Mouse (Mus musculus) hindbrain, embryonic 16.5 days (tissue): ENCODE measurements around the gene Mpzl1. TPM values are rescaled to one million over a fixed set of nuclear protein-coding genes. Genes with fewer than 3 reads are reported as not detected.
A peak's percentile ranks its signal among the peaks of the same experiment; 100 is the strongest.

ENCODE experiments used
- ATAC-seq: fragments of 200-750 bp; cut with Nextera tagmentation; 2 replicates; pipeline ENCODE4 v1.8.0; 2017; ENCODE audit warnings: moderate TSS enrichment, moderate library complexity
- H3K27ac ChIP-seq: fragments of 300-500 bp; sonication (generic); 2 replicates; pipeline ENCODE4 v1.5.1; 2014; ENCODE audit warnings: low read depth, mild to moderate bottlenecking, control low read depth, low read length, moderate library complexity
- H3K27me3 ChIP-seq: fragments of 300-500 bp; sonication (generic); replicated peaks from 2 replicates; pipeline ENCODE4 v1.6.1; 2014; ENCODE audit warnings: low read length; ENCODE audit not compliant: control insufficient read depth, insufficient read depth
- H3K36me3 ChIP-seq: fragments of 300-500 bp; sonication (generic); 2 replicates; pipeline ENCODE4 v1.6.1; 2014; ENCODE audit warnings: mild to moderate bottlenecking, low read length, moderate library complexity, mixed read lengths; ENCODE audit not compliant: control insufficient read depth, insufficient read depth
- H3K4me1 ChIP-seq: fragments of 300-500 bp; sonication (generic); 2 replicates; pipeline ENCODE4 v1.6.1; 2014; ENCODE audit warnings: low read depth, low read length; ENCODE audit not compliant: control insufficient read depth, insufficient read depth
- H3K4me2 ChIP-seq: fragments of 300-500 bp; sonication (generic); 2 replicates; pipeline ENCODE4 v1.6.1; 2014; ENCODE audit warnings: mild to moderate bottlenecking, low read length, control low read depth, moderate library complexity
- H3K4me3 ChIP-seq: fragments of 300-500 bp; sonication (generic); 2 replicates; pipeline ENCODE4 v1.5.1; 2014; ENCODE audit warnings: mild to moderate bottlenecking, low read length, control low read depth, moderate library complexity
- H3K9ac ChIP-seq: fragments of 300-500 bp; sonication (generic); 2 replicates; pipeline ENCODE4 v1.6.1; 2014; ENCODE audit warnings: low read depth, mild to moderate bottlenecking, control low read depth, low read length, moderate library complexity
- H3K9me3 ChIP-seq: fragments of 300-500 bp; sonication (generic); 2 replicates; pipeline ENCODE4 v1.6.1; 2014; ENCODE audit warnings: mild to moderate bottlenecking, low read length, moderate library complexity; ENCODE audit not compliant: control insufficient read depth
- WGBS: fragments of 180-500 bp; shearing (Covaris S2); extraction: QIAGEN DNeasy Blood & Tissue Kit; methylation state at CpG from one replicate; pipeline ENCODE4 v1.1.7; 2014; 5-methylcytosine and 5-hydroxymethylcytosine counted together
- polyA plus RNA-seq: library from polyadenylated mRNA; unstranded; fragments of >200 nt; fragmentation: Nextera tagmentation; extraction: Ambion mirVana; gene quantifications from 2 replicates; pipeline ENCODE4 v1.2.1, GENCODE M21; 2015

The Mpzl1 gene
- polyA plus RNA-seq, 1 experiment from 2014 or later = 169 TPM

DNA sequence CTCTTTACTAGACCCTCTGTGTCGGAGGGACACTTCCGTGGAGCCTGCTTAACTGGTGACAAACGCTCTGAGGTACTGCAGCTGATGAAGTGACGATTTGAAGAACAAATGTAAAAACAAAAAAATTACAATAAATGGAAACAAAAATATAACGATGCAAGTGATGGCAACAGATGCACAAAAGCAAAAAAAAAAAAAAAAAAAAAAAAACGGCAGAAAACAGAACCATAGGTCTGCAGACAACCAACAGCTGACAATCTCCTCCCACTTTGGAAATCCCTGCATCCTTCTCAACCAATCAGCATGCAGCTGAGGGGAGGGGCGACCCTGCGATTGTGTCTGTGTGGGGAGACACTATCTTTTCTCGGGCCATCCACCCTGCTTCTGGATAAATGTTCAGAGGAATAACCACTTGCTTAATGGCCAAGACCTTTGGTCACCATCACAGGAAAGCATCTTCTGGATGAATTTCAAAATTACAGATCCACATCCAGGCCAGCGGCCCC is 32.5 kb downstream of the Mpzl1 start:
- Histone ChIP-seq H3K4me3 (no peak overlapping the region), H3K4me2 (no peak overlapping the region), H3K36me3 (peaks cover 11% of the 10 kb centered on the region; the same call in 1 of the 2 replicates), H3K27ac (no peak overlapping the region), H3K4me1 (no peaks in the 10 kb centered on the region), H3K9me3 (no peaks in the 10 kb centered on the region), H3K27me3 (no peaks in the 10 kb centered on the region), H3K9ac (no peak overlapping the region)
- no peak for ATAC-seq
- WGBS = 86% methylated on average over 9 of the region's 10 CpGs

DNA sequence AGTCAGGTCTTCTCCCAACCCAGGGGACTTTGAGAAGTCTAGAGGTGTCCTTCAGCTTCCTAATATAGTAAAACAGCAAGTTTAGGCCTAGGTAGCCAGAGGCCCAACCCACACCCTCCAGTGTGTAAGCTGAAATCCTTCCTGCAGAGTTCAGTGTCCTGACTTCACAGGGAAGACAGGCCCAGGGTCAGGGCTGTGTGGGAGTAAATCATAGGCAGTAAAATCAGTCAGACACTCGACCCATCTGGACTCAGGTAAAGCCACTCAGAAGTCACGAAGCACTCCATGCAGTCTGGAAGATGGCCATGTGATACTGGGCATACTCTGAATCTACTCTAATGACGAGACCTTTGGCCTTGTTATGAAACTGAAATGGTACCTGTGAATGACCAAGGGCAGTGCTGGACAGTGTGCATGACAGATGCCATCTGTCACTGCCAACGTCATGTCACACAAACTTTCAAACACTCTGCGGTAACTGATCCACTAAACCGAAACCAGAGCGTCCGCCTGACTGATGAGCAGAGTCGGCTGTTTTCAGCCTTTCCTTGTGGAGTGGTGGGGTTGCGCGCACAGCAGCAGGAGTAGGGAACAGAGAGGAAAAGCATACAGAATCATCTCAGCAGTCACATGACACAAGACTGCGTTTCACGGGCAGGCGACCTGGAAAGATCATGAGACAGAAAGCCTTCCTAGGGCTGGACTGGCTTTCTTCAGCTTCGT is 39.5 kb downstream of the Mpzl1 start:
- Histone ChIP-seq H3K27me3 (no peaks in the 10 kb centered on the region), H3K4me3 (no peak overlapping the region), H3K9me3 (no peaks in the 10 kb centered on the region), H3K9ac (no peak overlapping the region), H3K4me1 (no peaks in the 10 kb centered on the region), H3K4me2 (no peak overlapping the region), H3K27ac (no peak overlapping the region), H3K36me3 (peaks cover 17% of the 10 kb centered on the region)
- ATAC-seq = no peak; the same call in 1 of the 2 replicates
- WGBS = 91% methylated on average over 15 of the region's 15 CpGs

DNA sequence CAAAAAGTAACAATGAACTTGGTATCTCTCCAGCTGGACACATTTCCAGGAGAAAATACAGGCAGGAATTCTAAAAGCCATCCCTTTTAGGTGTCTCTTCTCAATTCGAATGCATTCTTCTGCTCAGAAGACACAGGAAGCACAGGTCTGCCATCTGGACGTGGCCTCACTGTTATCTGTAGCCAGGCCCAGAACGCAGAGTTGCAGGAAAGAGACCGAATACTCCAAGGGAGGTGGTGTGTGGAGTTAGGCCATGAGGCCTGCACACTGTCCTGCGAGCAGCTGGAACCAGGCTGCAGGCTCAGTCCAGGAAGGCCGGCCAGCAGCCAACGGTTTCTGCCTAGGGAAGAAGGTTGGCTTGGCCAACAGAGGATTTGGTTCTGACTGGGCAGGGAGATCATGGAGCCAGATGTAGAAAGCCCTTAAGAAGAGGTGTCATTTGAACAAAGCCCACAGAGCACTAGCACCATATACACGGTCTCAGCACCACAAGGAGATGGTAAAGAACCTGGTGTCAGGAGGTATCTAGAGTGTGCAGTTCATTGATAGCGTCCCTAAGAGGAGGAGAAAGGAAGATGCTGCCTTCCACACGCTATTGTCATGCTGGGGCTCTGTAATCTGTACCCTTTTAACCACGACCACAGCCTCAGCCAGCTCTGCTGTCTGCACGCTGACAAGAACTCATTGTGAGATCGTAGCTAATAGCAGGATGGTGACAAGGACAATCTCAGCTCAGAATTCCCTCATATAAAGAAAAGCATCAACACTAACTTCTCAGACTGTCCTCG is 41.8 kb downstream of the Mpzl1 start:
- no peak overlapping the region for H3K4me2 ChIP-seq
- H3K27ac ChIP-seq = no peak overlapping the region
- H3K9ac ChIP-seq = no peak overlapping the region
- 91% methylated on average over 14 of the region's 14 CpGs for WGBS
- no peak for ATAC-seq
- no peaks in the 10 kb centered on the region for H3K27me3 ChIP-seq
- H3K9me3 ChIP-seq = no peaks in the 10 kb centered on the region
- H3K36me3 ChIP-seq = peaks cover 17% of the 10 kb centered on the region; the same call in 1 of the 2 replicates
- H3K4me3 ChIP-seq = no peak overlapping the region
- peaks cover 5% of the 10 kb centered on the region for H3K4me1 ChIP-seq

DNA sequence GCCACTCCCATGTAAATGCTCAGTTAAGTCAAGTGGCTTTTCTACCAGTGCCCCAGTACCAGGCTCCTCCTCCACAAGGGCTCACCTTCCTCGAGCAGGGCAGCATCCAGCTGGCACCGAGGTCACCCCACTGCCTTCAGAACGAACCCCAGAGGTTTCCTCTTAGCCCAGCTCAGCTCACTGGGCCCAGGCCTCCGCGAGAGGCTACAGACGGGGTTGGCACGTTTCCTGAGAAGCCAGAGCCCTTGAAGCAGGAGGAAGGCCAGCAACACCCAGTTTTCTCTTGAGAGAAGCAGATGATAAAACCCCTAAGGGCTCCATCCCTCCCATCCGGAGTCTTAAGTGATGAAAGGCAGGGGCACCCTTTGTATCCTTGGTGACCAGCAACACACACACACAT is 43.6 kb downstream of the Mpzl1 start:
- Histone ChIP-seq H3K9me3 (no peaks in the 10 kb centered on the region), H3K27ac (no peak overlapping the region), H3K36me3 (peaks cover 17% of the 10 kb centered on the region; the same call in 1 of the 2 replicates), H3K4me2 (no peak overlapping the region), H3K4me1 (peaks cover 5% of the 10 kb centered on the region), H3K4me3 (no peak overlapping the region), H3K9ac (no peak overlapping the region), H3K27me3 (no peaks in the 10 kb centered on the region)
- WGBS = 86% methylated on average over 8 of the region's 8 CpGs
- ATAC-seq = no peak

DNA sequence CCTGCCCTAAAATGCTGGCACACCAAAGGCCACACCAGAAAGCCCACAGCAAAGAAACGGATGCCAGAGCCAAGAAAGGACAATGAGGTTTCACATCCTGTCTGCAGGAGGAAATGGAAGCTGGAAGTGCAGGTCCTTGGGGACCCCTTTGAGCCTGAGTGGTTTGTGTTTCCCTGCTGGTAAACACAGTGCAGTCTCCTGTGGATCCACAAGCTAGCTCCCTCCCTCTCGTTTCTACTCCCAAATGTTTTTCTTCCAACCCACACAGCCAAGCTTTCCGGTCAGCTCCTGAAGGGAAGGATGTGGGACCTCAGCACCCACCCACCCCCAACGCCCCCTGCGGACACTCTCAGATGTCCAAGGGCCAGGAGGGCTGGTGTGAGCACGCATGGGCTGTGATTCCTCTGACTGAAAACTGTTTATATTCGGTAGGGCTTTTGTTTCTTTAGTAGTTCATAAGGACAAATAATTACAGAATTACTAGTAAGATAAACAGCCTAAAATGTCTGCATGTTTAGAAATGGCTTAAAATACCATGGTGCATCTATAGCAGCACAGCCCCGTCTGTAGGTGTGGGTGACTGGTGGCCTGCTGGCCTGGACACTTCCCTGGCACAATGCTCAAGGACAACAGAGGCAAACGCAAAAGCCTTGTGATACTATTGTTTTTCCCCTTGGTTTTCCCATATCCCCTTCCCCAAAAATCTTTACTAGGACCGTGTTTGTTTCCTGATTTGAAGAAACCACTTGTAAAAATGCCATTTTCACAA is 44.9 kb downstream of the Mpzl1 start:
- Histone ChIP-seq H3K9ac (no peak overlapping the region; the same call in 1 of the 2 replicates), H3K27ac (peak overlapping the region; percentile 39; the same call in 1 of the 2 replicates), H3K4me1 (peaks cover 5% of the 10 kb centered on the region), H3K36me3 (peaks cover 12% of the 10 kb centered on the region; the same call in 1 of the 2 replicates), H3K4me2 (no peak overlapping the region), H3K4me3 (no peak overlapping the region), H3K9me3 (no peaks in the 10 kb centered on the region), H3K27me3 (no peaks in the 10 kb centered on the region)
- peak; percentile 47; the same call in 1 of the 2 replicates for ATAC-seq
- WGBS = 60% methylated on average over 10 of the region's 10 CpGs

DNA sequence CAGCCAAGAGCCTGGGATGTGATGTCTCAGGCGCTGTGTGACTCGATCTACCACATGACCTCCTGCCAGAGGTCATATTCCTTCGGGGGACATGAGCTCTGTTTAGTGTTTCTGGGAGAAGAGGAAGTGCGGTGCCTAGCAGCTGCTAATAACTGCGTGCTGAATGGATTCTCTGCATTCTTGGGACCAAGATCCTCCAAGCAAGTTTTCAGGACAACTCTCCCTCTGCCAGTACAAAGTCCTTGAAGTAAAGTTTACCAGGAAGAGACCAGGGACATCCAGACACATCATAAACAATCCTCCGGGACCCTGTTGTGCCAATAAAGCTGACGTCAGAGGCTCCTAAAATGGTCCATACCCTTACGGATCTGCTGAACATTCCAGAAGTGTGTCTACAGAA is 46.5 kb downstream of the Mpzl1 start:
- Histone ChIP-seq H3K9ac (no peak overlapping the region), H3K36me3 (peaks cover 6% of the 10 kb centered on the region; the same call in 1 of the 2 replicates), H3K4me1 (peaks cover 5% of the 10 kb centered on the region), H3K27ac (no peak overlapping the region), H3K9me3 (no peaks in the 10 kb centered on the region), H3K4me3 (no peak overlapping the region), H3K4me2 (no peak overlapping the region), H3K27me3 (no peaks in the 10 kb centered on the region)
- no peak for ATAC-seq
- WGBS = 75% methylated on average over 8 of the region's 8 CpGs

DNA sequence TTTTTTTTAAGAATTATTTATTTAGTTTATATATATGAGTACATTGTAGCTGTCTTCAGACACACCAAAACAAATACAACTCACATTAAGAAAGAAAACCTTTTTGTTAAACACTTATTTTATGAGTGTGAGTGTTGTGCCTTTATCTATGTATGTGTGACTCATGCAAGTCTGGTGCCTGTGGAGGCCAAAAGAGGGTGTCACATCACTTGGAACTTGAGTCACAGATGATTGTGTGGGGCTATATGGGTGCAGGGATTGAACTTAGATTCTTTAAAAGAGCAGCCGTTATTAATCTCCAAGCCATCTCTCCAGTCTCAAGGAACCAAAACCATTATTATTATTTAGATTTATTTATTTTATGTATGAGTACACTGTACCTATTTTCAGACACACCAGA is 48.0 kb downstream of the Mpzl1 start:
- Histone ChIP-seq H3K9ac (no peak overlapping the region), H3K4me3 (no peak overlapping the region), H3K9me3 (no peaks in the 10 kb centered on the region), H3K36me3 (0 out of 2 replicates have a peak, but pooled peaks cover 2% of the 10 kb centered on the region), H3K4me1 (peaks cover 5% of the 10 kb centered on the region), H3K4me2 (no peak overlapping the region), H3K27ac (no peak overlapping the region), H3K27me3 (no peaks in the 10 kb centered on the region)
- ATAC-seq = no peak
- WGBS = 89% methylated on average over 1 of the region's 1 CpGs

DNA sequence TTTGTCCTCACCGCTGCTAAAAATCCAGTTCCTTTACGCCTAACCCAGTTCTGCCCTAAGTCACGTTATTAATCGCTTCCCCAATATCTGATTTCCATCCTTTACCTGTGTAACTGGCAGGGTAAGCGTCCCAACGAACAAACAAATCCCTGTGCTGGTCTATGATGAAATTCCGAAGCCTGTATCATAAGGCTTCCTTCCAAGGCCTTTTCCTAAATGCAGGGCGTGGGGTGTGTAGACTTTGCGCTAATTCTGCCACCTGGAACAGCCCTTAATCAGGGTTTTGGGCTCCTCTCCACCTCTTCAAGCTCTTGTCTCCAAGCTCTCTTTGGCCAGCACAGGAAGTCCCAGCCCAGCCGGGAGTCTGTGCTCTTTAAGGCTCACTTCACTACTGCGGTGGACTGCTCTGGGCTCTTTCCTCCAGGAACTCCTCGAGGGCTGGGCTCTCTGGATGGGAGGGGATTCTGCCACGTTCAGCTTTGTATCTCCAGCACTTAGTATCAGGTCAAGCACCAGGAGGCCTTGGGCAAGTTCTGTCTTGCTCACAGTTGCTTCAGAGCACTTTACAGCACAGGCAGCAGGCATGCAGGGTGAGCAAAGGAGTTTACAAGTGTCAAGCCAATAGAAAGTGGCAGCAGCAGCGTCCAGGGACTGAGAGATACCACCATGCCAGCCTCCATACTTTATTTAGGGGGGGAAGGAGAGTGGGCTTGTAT is 48.8 kb downstream of the Mpzl1 start:
- WGBS = 73% methylated on average over 14 of the region's 14 CpGs
- Histone ChIP-seq H3K9me3 (no peaks in the 10 kb centered on the region), H3K4me3 (no peak overlapping the region), H3K36me3 (0 out of 2 replicates have a peak, but pooled peaks cover 2% of the 10 kb centered on the region), H3K27ac (no peak overlapping the region), H3K9ac (no peak overlapping the region), H3K27me3 (no peaks in the 10 kb centered on the region), H3K4me2 (no peak overlapping the region), H3K4me1 (peaks cover 5% of the 10 kb centered on the region)
- ATAC-seq = no peak
